28 mouse cellular contexts compared by ENCODE assay signal in the genomic region with DNA sequence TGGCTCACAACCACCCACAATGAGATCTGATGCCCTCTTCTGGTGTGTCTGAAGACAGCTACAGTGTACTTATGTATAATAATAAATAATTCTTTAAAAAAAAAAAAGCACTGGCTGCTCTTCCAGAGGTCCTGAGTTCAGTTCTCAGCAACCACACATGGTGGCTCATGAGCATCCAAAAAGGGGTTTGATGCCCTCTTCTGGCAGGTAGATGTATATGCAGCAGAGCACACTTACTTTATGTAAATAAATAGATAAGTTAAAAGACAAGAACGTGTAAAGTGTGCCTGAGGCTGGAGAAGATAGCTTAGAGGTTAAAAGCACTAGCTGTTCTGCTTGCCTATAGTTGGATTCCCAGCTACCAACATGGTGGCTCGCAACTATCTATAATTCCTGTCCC. TPM values are rescaled to one million over a fixed set of nuclear protein-coding genes. Genes with fewer than 3 reads are reported as not detected.
DNase-seq lines count a peak whose midpoint lies in the region; ATAC-seq and TF ChIP-seq lines count a peak whose summit lies in the region.
"Had no signal": no experiment of that assay in that cellular context is flagged by ENCODE, and none has a peak within 500 bp of the region (broad histone marks: within the 10 kb centered on the region; RNA-seq: fewer than 3 reads in every experiment).

No protein-coding gene starts in this region.

- DNase-seq in liver, embryonic 14.5 days (ENCODE audit: low read depth in 3 of 3, low spot score in 3 of 3), result no peak
- DNase-seq in liver (no peak), R1 (ENCODE audit: low read depth, low spot score) (peak; percentile 62)
- no peak for DNase-seq in stomach, postnatal 0 days (ENCODE audit: low spot score)
- DNase-seq in left cerebral cortex, adult 18-20 months (ENCODE audit: low spot score in 2 of 2), result no peak
- DNase-seq in embryo, embryonic 9.5 days (ENCODE audit: extremely low spot score), result no peak
- DNase-seq: adrenal gland, adult 8-10 months; cerebellum, adult 11 months; cerebellum, adult 8-10 months; cerebellum, postnatal 14 days; embryo, embryonic 11 days; gastrocnemius, postnatal 10 days had no signal

- H3K4me3 ChIP-seq in liver, embryonic 14.5 days (ENCODE audit: insufficient read depth in 1 of 2, low read depth in 2 of 2, low read length in 2 of 2), result no peak overlapping the region
- H3K4me3 ChIP-seq in E14TG2a.4 (replicated peaks; ENCODE audit: low read length), result no peak overlapping the region
- H3K4me3 ChIP-seq in stomach, postnatal 0 days (ENCODE audit: low read depth, low read length), result no peak overlapping the region
- H3K4me3 ChIP-seq: embryonic facial prominence, embryonic 12.5 days; heart, embryonic 12.5 days; hindbrain, embryonic 10.5 days had no signal

- H3K4me2 ChIP-seq in liver, embryonic 14.5 days (ENCODE audit: low read depth), result no peak overlapping the region
- no peak overlapping the region for H3K4me2 ChIP-seq in stomach, postnatal 0 days (replicated peaks; ENCODE audit: low read depth)
- H3K4me2 ChIP-seq: embryonic facial prominence, embryonic 12.5 days; heart, embryonic 12.5 days; hindbrain, embryonic 14.5 days had no signal

- H3K4me1 ChIP-seq in liver, embryonic 14.5 days (replicated peaks; ENCODE audit: control insufficient read depth in 2 of 2, insufficient read depth in 2 of 2, low read length in 1 of 2), result no peaks in the 10 kb centered on the region
- H3K4me1 ChIP-seq in E14TG2a.4 (replicated peaks; ENCODE audit: low read depth, low read length), result peaks cover 19% of the 10 kb centered on the region
- H3K4me1 ChIP-seq in stomach, postnatal 0 days (replicated peaks; ENCODE audit: control insufficient read depth, insufficient read depth), result no peaks in the 10 kb centered on the region
- H3K4me1 ChIP-seq: embryonic facial prominence, embryonic 12.5 days; heart, embryonic 12.5 days; hindbrain, embryonic 10.5 days had no signal

- no peaks in the 10 kb centered on the region for H3K27me3 ChIP-seq in liver, embryonic 14.5 days (ENCODE audit: control insufficient read depth, insufficient read depth, low read length)
- no peaks in the 10 kb centered on the region for H3K27me3 ChIP-seq in E14TG2a.4 (ENCODE audit: insufficient read depth, low read length)
- no peaks in the 10 kb centered on the region for H3K27me3 ChIP-seq in stomach, postnatal 0 days (ENCODE audit: control insufficient read depth, insufficient read depth, low read length)
- H3K27me3 ChIP-seq: embryonic facial prominence, embryonic 12.5 days; heart, embryonic 12.5 days; Patski had no signal

- ATAC-seq in liver, embryonic 14.5 days (ENCODE audit: insufficient read depth), result no peak
- no peak for ATAC-seq in stomach, postnatal 0 days (ENCODE audit: low FRiP score, low TSS enrichment)
- ATAC-seq: forebrain, embryonic 16.5 days; inflammation-experienced regulatory T-cells, adult 6 months; intestine, postnatal 0 days; Patski had no signal

- no peak overlapping the region for H3K9ac ChIP-seq in liver, embryonic 14.5 days (replicated peaks)
- no peak overlapping the region for H3K9ac ChIP-seq in stomach, postnatal 0 days (ENCODE audit: low read length)
- H3K9ac ChIP-seq: embryonic facial prominence, embryonic 12.5 days; heart, embryonic 12.5 days; hindbrain, embryonic 14.5 days had no signal

- peak; percentile 31; the same call in 1 of the 2 replicates for TF ChIP-seq CTCF in liver, embryonic 14.5 days (IDR thresholded peaks at IDR 0.05; ENCODE audit: low read depth)
- TF ChIP-seq CTCF in E14TG2a.4 (conservative IDR thresholded peaks at IDR 0.05; ENCODE audit: low read length), result peak; percentile 27
- TF ChIP-seq CTCF in stomach, postnatal 0 days (IDR thresholded peaks at IDR 0.05; ENCODE audit: low read depth), result peak; percentile 14; the same call in 1 of the 2 replicates

- WGBS in liver, embryonic 14.5 days (ENCODE audit: insufficient replicate concordance), result 39% methylated on average over 2 of the region's 2 CpGs
- 61% methylated on average over 2 of the region's 2 CpGs for WGBS in stomach, postnatal 0 days

- H3K27ac ChIP-seq in liver, embryonic 14.5 days, result no peak overlapping the region
- no peak overlapping the region for H3K27ac ChIP-seq in stomach, postnatal 0 days (replicated peaks)
- H3K27ac ChIP-seq: embryonic facial prominence, embryonic 12.5 days; hindbrain, embryonic 10.5 days; hindbrain, embryonic 14.5 days had no signal

- no peaks in the 10 kb centered on the region for H3K36me3 ChIP-seq in liver, embryonic 14.5 days (replicated peaks; ENCODE audit: control insufficient read depth, insufficient read depth, low read depth)
- H3K36me3 ChIP-seq in E14TG2a.4 (ENCODE audit: insufficient read depth, low read length), result no peaks in the 10 kb centered on the region
- no peaks in the 10 kb centered on the region for H3K36me3 ChIP-seq in stomach, postnatal 0 days (ENCODE audit: control insufficient read depth, insufficient read depth, low read length)
- H3K36me3 ChIP-seq: embryonic facial prominence, embryonic 12.5 days; heart, embryonic 12.5 days; hindbrain, embryonic 10.5 days had no signal

- TF ChIP-seq EP300 in liver, embryonic 14.5 days (IDR thresholded peaks at IDR 0.05; ENCODE audit: low read depth), result no peak
- TF ChIP-seq EP300 in stomach, postnatal 0 days (optimal IDR thresholded peaks at IDR 0.05), result no peak

- H3K9me3 ChIP-seq in liver, embryonic 14.5 days (ENCODE audit: control insufficient read depth, low read length), result no peaks in the 10 kb centered on the region
- H3K9me3 ChIP-seq in E14TG2a.4 (ENCODE audit: low read length), result no peaks in the 10 kb centered on the region
- H3K9me3 ChIP-seq in stomach, postnatal 0 days (ENCODE audit: control insufficient read depth, low read length), result no peaks in the 10 kb centered on the region
- H3K9me3 ChIP-seq: embryonic facial prominence, embryonic 12.5 days; heart, embryonic 12.5 days; hindbrain, embryonic 10.5 days had no signal

RNA-seq across cellular contexts. Expression of gene Glod5, which starts 6.5 kb away (rescaled TPM):
- polyA plus RNA-seq in liver, embryonic 14.5 days (2012; rRNA removed), result not detected in 2 replicates
- polyA plus RNA-seq in liver, embryonic 14.5 days (2014; fragmentation: Nextera tagmentation; extraction: Ambion mirVana), result not detected in 2 replicates
- polyA plus RNA-seq in stomach, postnatal 0 days (2015; fragmentation: Nextera tagmentation; extraction: Ambion mirVana), result 6.0 and 7.5 TPM in 2 replicates
- total RNA-seq in left cerebral cortex, adult 18-20 months (2021), result under 1 TPM in 1 of 2 experiments, not detected in 1; 0.79 TPM
- total RNA-seq: adrenal gland, adult 8-10 months; common myeloid progenitor, adult 5-6 weeks; gastrocnemius, postnatal 10 days; gastrocnemius, postnatal 4 days; heart, adult 8-10 months; heart, postnatal 25 days had no signal
- polyA plus RNA-seq: C2C12; embryonic facial prominence, embryonic 12.5 days; forebrain, embryonic 11.5 days; heart, embryonic 12.5 days; hindbrain, embryonic 10.5 days; inflammation-experienced regulatory T-cells, adult 6 months had no signal

RNA-seq across cellular contexts. Expression of gene Gata1, which starts 46.9 kb away (rescaled TPM):
- 112 and 113 TPM in 2 replicates for polyA plus RNA-seq in liver, embryonic 14.5 days (2012; rRNA removed)
- 105 and 126 TPM in 2 replicates for polyA plus RNA-seq in liver, embryonic 14.5 days (2014; fragmentation: Nextera tagmentation; extraction: Ambion mirVana)
- 0.07 and 0.28 TPM in 2 replicates for polyA plus RNA-seq in stomach, postnatal 0 days (2015; fragmentation: Nextera tagmentation; extraction: Ambion mirVana)
- not detected for total RNA-seq in left cerebral cortex, adult 18-20 months (2021)
- polyA plus RNA-seq: forebrain, embryonic 16.5 days; frontal cortex, adult 2 months; hindbrain, embryonic 14.5 days; intestine, postnatal 0 days; Patski had no signal

RNA-seq across cellular contexts. Expression of gene Suv39h1, which starts 49.8 kb away (rescaled TPM):
- 24.6 and 31.3 TPM in 2 replicates for polyA plus RNA-seq in liver, embryonic 14.5 days (2012; rRNA removed)
- polyA plus RNA-seq in liver, embryonic 14.5 days (2014; fragmentation: Nextera tagmentation; extraction: Ambion mirVana), result 28.4 and 34.8 TPM in 2 replicates
- polyA plus RNA-seq in stomach, postnatal 0 days (2015; fragmentation: Nextera tagmentation; extraction: Ambion mirVana), result 10.8 and 12.3 TPM in 2 replicates
- 10 to 100 TPM; 21.1 to 30.2 TPM for total RNA-seq in left cerebral cortex, adult 18-20 months (2021)

Comparison
In these comparisons a context has a peak if more than half of its experiments do, and no peak if none do; other contexts are left out.
1. RNA of gene Gata1, which starts 46.9 kb away (polyA plus RNA-seq): 105 to 126 TPM in liver, embryonic 14.5 days; 0.07 to 0.28 TPM in stomach, postnatal 0 days; every median in the first group is over 10 times any median in the second.
2. Peak in every context shown above with its lines, with median percentiles within 50 percentile points of each other: CTCF ChIP-seq.